Mouse (Mus musculus): ENCODE data around the gene Adamts20.
"Not testable (repeated sequence)": the region's sequence is repeated elsewhere in the genome, so short reads cannot be mapped to it uniquely, and the experiment has no call there.

The Adamts20 gene

DNA sequence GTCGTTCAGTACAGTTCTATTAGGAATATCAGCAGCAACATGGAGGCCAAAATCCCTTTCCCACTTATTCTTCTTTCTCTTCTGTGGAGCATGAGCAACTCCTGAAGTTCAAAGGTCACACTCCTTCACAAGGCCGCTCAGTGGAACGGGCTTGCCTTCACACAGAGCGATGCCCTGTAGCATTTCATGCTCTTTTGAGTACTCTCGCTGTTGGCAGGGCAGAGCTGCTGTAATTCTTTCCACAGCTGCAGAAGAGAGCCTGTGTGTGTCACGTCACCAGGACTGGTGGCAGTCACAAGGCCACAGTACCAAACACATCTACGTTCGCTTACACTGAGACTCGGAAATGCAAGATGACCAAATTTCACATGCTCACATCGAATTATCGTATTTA, 21.2 kb downstream of the Adamts20 start:
- DNase-seq = no peak

DNA sequence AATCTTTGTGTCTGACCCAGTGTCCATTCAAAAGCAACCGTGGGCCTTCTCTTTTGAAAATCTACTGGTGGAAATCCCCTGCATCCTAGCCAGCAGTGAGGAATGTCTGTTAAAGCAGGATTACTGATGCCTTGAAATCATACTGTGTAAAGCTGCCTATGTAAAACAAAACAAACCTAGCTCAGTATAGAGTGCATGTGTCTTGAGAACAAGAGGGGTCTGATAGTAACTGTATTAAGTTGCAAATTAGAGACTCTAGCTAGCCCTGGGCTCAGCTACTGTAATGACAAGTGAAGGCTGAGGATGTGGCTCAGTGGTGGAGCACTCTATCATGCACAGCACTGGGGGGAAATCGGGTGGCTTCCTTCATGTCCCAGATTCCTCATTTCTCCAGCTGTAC, 22.2 kb downstream of the Adamts20 start:
- no peak for DNase-seq

DNA sequence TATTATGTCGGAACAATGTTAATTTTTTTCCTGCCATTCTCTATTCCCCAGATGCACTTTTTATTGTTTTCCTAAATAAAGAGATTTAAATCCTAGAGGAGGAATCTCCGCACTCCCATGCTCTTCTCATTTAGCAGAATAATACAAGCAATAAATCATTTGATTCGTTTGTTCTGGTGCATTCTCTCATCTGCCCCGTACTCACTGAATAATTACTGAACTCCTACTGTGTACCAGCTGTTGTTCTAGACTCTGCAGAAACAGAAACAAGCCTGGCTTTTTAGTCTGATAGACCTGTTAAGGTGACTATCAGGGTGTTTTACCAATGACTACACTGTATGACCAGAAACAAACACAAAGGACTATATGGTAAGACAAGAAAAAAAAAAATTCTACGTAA, 29.7 kb downstream of the Adamts20 start:
- no peak for DNase-seq

DNA sequence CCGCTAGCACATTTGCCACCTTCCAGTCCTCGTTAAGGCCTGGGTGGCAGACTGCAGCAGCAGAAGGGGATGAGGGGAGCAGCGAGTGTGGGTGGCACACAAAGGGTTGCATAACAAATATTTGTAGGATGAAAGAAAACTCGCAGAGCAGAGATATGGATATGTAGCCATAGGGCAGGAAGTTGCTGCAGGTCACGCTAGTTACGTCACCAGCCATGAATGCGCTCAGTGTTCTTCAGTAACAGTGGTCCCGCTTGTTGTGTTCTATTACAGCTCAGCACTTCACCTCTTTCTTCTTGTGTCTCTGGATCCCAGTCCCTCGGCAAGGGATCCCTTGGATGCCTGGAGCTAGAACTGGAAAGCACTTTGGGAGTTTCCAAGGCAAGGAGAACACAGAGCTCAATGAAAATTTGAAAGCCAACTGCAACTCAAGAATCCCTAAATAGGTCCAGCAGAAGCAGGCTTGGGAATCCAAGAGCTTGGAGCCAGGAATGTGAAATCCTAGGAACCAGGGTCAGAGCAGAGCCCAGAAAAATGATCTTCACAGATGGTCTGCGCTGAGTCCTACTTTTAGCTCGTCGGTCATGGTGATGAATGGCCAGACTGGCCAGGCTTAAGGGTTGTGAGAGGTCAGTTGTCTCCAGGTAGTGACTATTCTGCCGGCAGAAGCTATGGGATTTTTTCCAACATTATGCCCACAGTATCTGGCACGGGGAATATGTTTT, 34.4 kb downstream of the Adamts20 start:
- DNase-seq = no peak

DNA sequence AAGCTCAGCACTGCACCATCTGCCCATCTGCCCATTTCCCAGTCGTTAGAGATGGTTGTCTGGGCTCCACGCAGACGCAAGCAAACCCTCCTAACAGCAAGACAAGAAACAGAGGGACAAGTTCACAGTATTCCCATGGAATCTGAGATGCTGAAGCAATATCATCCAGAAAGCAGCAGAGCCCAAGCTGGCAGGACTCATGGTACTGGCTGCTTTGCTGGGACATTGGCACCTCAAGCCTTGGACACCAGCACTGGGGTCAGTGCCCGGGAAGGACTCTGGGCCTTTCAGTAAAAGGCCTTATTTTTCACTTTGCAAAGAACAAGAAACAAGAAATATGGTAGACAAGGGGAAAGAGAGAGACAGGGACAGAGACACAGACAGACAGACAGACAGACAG, 36.5 kb downstream of the Adamts20 start:
- no peak for DNase-seq

DNA sequence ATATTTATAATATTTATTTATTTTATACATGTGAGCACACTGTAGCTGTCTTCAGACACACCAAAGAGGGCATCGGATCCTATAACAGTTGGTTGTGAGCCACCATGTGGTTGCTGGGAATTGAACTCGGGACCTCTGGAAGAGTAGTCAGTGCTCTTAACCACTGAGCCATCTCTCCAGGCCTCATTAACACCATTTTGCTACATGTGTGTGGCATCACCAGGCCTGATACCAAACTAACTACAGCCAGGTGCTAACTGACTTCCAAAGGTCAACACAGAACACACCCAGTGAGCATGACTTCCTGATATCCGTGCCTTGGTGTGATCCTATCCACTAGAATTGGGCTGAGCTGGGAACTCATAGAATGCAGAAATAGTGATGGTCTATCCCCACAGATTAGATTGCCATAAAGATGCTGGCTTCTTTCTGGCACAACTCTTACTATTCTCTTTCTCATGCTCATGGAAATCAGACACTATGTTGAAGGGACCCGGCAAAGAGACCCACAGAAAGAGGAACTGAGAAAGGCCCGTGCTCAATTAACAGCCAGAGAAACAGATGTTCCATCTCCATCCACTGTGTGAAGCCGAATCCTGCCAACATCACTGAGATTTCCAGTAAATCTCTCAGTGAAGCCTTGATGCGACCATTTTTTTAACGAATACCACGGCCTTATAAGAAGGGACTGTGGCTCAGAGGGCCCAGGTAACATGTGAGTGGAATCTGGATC, 37.6 kb downstream of the Adamts20 start:
- no peak for DNase-seq

DNA sequence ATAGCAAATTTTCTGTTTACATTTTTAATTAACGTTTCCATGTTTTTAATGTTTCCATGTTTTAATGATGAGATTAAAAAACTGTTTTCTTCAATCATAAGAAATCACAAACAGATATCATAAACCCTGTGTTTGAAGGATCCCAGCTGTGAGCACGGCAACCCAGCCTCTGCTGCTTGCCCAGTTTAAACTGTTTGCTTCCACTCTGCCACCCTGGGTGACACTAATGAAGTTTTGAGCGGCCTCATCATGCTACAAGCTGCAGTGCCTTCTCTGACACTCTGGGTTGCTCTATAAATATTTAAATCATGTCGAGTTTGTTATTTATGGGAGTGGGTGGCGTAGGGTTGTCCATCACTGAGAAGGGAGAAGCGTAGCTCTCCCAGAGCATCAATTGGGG, 44.7 kb downstream of the Adamts20 start:
- no peak for DNase-seq

DNA sequence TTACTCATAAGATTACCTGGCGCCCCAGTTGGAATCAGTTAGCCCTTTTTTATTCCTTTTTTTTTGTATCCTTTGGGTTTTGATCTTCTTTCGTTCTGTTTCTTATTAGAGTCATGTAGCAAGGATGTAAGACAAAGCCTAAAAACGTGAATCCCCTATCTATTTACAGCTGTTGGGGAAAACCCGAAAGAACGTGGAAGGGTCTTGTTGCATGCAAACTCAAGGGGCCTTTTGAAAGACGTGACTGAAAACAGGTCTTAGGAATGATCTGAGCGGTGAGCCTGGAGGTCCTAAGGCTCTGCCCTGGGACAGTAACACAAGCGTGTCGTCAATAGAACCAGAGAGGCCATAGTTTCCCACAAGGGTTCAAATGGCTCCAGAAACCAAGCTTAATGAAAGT, 46.1 kb downstream of the Adamts20 start:
- no peak for DNase-seq

DNA sequence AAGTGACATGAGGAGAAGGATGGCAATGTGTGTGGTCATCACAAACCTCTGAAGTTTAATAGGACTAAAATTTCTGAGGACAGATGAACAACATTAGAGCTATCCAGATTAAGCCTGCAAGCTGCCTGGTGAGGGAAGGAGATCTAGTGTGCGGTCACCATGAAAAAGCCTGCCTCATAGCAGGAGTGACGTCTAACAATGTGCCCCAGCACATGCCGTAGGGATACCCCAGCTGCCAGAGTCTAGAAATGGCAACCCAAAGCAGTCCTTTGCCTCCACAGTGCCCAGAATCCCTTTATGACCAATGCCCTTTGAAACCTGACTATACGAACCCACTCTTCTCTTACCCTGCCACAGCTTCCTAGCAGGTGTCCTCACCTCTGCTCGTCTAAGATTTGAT, 46.8 kb downstream of the Adamts20 start:
- no peak for DNase-seq

DNA sequence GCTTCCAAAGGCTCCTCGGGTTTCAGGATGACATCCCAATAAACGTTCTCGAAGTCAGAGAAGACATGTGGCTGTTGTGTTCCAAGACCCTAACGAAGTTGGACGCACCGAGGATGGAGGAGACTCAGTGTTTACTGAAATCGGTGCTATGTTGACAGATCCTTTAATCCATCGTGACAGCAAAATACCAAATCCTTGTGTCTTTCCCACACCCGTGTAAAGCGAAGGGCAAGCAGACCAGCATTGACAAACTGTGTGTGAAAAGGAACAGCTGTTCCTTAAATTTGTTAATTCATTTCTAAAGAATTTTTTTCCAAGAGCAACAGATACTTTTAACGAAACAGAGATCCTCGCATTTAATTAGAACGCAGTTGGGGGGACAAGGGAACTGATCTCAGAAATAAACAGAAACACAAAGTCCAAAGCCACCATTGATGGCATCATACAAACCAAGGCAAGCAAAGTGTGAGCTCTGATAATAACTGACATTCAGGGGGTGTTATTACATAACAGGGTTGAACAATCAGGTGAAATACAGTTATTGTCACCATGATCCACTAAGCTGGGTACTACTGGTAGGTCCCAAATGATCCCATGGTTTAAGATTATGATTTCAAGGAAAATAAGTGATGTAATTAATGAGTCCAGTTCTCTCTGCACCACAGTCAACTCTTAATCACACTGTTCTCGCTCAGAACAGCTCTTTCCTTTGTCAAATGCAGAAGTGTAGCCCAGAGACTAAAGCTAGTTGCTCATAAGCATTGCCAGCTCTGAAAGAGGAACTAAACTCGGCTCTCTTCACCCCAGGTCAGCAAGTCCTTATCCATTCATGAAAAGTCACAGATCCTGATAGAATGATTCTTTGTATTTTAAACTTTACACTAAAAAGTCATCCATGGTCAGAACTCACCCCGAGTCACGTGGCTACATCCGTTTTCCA, 47.7 kb downstream of the Adamts20 start:
- no peak for DNase-seq

DNA sequence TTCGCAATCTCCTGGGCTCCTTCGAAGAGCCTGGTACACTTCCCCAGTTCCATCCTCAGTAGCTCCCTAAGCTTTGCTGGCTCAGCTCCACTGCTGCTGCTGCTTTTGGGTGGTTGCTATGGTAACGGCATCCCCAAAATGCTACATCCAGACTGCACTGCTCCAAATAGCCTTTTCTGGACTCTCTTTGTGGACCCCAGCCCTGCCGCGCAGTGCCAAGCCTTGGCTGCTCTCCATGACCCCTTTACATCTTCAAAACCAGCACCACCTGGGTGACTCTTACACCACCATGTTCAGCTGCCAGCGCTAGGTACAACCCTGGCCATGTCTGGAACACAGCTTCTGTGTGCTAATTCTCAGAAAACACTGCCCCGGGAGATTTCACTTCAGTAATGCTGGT, 55.4 kb downstream of the Adamts20 start:
- DNase-seq = no peak

DNA sequence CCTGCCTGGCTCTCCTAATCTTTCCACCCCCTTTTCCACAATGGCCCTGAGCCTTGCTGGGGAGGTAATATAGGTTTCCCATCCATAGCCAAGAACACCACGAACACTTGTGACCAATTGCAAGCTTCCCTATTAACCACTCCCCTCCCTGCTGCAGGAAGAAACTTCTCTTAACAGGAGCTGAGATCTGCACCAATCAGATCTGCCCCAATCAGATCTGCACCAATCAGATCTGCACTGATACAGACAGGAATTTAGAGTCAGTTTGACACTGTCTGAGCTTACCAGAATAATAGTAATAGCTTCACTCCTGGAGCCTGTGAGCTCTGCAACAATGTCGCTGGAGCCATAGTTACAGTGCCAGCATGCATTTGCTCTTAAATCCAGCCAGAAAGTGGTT, 58.9 kb downstream of the Adamts20 start:
- DNase-seq = no peak

DNA sequence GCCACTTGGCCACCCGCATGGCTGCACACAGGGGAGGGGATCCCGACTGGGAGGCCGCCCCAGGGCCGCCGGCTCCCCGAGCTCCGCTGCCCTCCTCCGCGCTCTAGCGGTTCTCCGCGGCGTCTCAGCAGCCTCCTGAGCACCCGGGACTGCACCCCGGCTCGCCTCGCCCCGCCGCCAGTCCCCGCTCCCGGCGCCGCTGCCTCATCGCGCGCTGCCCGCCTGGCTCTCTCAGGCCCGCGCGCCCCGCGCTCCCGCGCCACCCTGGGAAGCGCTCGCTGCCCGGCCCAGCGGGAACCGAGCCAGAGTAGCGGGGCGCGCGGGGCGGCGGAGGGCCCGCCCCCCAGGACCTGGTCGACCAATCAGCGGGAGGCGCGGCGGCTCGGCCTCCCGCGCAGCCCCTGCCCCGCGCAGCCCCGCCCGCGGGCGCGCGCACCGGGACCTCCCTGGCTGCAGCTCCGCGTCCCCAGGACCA, 61.1 kb downstream of the Adamts20 start:
- DNase-seq = peak; percentile 75 to 80

DNA sequence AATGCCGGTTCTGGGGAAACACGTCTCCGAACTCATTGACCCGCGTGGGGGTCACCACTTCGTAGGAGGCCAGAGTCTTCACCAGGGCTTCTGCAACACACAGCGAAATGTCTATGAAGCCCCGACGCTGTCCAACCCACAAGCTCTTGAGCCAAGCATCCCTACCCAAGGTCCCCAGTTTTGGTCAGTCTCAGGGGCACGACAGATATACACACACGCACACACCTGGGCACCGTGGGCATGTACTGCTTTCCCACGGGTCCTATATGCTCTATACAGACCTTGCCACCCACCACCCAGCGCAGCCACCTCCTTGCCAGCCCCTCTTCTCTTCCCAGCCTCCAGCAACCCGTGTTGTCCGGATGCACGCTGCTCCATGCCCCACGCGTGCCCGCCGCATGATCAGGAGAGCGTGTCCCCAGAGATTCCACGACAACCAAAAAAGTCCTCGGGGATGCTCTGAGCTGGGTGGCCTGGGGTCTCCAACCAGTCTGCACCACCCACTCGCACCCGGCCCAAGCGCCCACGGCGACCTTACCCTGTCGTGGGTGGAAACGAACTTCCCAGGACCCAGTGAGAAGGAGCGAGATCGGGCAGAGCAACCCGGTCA, 61.7 kb downstream of the Adamts20 start:
- no peak for DNase-seq

DNA sequence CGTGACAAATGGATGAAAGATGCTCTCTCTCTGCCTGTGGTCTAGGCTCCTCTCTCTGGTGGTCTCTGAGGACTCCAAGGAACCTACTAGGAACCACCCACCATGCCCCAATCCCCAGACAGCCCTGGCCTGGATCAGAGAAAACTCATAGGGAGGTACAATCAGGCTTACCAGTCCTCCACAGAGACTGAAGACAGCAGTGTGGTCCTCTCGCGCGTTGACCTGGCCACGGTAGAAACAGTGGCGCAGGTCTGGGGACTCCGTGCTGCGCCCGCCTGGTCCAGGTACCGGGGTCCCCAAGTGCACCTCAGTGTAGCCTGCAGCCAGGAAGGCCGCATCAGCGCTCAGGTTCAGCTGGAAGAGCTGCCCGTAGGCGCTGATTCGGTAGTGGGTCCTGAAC, 62.2 kb downstream of the Adamts20 start:
- DNase-seq = no peak

DNA sequence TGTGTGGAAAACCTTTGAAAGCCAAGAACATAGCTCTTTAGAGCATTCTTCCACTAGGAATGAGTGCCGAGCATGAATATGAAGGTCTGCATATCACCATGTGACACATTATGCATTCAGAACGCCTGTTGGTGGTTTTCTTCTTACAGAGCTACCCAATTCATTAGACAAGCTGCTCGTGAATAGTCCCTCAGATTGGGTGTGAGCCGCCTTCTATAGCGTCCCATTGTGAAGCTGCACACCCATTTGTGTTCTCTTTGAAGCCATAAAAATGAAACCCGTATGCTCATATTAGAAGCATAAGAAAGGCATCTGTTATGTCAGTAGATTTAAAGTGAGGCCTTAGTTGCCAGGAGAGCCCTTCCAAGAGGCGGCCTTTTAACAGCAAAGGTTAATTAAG, 72.5 kb downstream of the Adamts20 start:
- DNase-seq = no peak

DNA sequence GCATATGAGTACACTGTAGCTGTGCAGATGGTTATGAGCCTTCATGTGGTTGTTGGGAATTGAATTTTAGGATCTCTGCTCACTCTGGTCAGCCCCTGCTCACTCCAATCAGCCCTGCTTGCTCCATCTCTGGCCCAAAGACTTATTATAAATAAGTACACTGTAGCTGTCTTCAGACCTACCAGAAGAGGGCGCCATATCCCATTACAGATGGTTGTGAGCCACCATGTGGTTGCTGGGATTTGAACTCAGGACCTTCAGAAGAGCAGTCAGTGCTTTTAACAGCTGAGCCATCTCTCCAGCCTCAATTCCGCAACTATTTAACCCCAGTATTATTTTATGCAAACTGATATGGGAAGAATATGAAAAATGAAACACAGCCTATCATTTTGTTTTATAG, 75.1 kb downstream of the Adamts20 start:
- DNase-seq = not testable (repeated sequence)

DNA sequence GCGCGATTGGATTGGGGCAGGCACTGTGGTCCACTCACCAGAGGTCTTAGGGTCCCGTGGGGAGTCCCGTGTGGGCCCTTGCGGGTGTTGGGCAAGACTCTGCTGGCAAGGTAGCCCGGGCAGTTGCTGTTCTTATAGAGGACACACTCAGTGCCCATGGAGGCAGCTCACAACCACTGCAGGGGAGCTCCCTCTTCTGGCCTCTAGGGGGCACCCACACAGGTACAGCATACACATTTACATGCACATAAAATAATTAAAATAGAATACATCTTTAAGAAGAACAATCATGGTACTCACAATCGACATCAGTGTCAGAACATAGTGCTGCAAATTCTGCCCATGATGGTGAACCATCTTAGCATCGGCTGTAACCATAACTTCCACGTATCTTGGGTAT, 85.8 kb downstream of the Adamts20 start:
- peak; percentile 22 to 23 for DNase-seq

DNA sequence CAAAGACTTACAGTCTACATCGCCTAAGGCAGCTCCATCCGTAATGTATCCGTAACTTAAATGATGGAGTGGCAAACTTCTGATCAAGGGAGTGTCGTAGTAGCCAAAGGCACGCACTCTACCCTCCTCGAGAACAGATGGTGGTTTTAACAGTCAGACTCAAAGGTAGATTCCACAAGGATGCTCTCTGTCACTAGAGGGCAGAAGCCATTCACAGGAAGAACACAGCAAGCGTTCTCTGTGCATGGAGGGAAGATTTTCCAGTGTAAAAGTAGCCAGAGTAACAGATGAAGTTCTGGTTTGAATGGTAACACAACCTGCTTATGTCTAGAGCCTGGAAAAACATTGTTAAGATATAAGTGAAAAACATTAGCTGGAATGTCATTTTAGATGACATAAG, 92.7 kb downstream of the Adamts20 start:
- DNase-seq = no peak

DNA sequence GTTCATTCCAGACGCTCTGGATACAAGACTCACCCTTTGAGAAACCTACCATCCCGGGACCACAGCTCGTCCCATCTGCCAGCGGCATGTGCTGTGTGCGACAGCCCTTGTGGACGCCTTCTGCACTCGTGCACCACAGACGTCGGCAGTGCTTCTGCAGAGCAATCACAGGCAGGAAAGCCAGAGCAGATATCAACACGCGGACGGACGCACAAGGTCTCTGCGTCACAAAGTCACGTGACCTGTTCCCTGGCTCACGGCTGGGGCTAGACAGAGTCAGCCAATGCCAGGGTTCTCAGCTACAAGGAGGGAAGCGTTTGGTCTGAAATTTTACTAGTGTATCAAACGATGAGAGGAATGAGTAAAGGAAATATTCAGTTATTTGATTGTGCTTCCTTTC, 116.2 kb downstream of the Adamts20 start:
- DNase-seq = no peak

DNA sequence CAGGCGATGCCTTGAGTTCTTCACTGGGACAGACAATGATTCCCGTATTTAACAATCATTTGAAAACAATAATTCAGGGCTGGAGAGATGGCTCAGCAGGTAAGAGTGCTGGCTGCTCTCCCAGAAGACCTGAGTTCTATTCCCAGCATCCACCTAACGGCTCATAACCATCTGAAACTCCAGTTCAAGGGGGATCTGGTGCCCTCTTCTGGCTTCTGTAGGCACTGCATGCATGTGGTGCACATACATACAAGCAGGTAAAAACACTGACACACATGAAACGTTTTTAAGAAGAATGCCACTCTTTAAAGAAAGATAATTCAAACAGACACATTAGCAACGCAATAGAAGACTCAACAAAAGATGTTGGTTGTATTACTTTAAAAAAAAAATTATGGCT, 120.9 kb downstream of the Adamts20 start:
- DNase-seq = no peak

DNA sequence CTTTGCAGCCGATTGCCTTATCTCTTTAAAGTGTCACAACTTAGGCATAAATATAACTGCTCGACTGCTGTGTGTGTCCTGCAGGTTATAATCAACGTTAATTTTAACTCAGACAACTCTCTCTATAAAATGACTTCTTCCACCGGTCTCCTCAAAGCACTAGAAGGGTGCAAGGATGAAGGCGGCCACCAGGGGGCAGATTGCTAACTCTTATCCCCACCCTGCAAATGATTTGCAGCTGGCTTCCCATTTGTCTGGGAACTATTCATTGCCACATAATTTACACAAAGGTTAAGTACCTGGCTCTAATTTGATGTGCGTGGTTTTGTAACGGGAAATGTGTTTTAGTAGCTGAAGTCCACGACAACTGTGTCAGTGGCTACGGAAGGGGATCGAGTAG, 122.9 kb downstream of the Adamts20 start:
- DNase-seq = peak; percentile 58 to 67

DNA sequence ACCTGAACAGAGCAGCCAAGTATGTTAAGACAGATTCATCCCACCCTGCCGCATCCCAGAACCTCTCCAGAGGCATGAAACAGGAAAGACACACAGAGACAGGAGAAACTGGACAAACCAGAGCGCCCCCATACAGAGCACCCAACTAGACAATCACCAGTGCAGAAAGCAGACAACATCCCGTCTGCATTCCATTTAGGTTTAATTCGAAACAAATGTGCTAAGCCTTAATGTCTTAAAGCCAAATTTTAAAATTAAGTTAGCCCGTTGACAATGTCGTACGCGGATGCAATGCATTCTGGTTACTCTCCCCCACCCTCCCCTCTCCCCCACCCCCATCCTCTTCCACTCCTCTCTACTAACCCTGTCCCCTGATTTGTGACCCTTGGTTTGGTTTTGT, 126.2 kb downstream of the Adamts20 start:
- DNase-seq = no peak
